Mouse (Mus musculus) kidney, adult 10 weeks (tissue): ENCODE results near the gene Kcnj12. TPM values are rescaled to one million over a fixed set of nuclear protein-coding genes. Genes with fewer than 3 reads are reported as not detected.

Source experiments
- polyA plus RNA-seq: library from polyadenylated mRNA; stranded (reverse); fragments of 350-450 nt; fragmentation: Illumina TruSeq; extraction: RNeasy Lipid Tissue Mini Kit (QIAGEN cat#74804); gene quantifications from one replicate; pipeline ENCODE4 v1.2.3, GENCODE M21; 2014; ENCODE audit warnings: low read depth, low replicate concordance

Kcnj12 gene
- 0.32 TPM for polyA plus RNA-seq

GRCm38 (mm10) chr11:61022550-61023391 lies at the start of gene Kcnj12:
TSS of gene Kcnj12 (plus strand) at chr11:61022564.

Other genes with a start within 250 kb of the Kcnj12 start
- 2.3 TPM for gene Top3a, start 245.2 kb upstream of the Kcnj12 start, polyA plus RNA-seq
- gene Smcr8, start 245.0 kb upstream of the Kcnj12 start, polyA plus RNA-seq, result 15.0 TPM
- gene Shmt1, start 210.8 kb upstream of the Kcnj12 start, polyA plus RNA-seq, result 46.4 TPM
- 3.2 TPM for gene Dhrs7b, start 191.9 kb upstream of the Kcnj12 start, polyA plus RNA-seq
- gene Tmem11, start 143.3 kb upstream of the Kcnj12 start, polyA plus RNA-seq, result 11.4 TPM
- 2.3 TPM for gene Natd1, start 107.8 kb upstream of the Kcnj12 start, polyA plus RNA-seq
- gene Map2k3, start 90.5 kb upstream of the Kcnj12 start, polyA plus RNA-seq, result 7.4 TPM
- 0.28 TPM for gene Tnfrsf13b, start 104.2 kb downstream of the Kcnj12 start, polyA plus RNA-seq
- gene Usp22, start 152.5 kb downstream of the Kcnj12 start, polyA plus RNA-seq, result 12.8 TPM
- not detected for gene Aldh3a1, start 185.0 kb downstream of the Kcnj12 start, polyA plus RNA-seq
- 108 TPM for gene Aldh3a2, start 244.9 kb downstream of the Kcnj12 start, polyA plus RNA-seq